Mouse (Mus musculus): ENCODE measurements at regions not wholly inside any gene's neighbourhood (a gene's known extent, or its start where the extent isn't known, plus 50 kb on each side); places are given as distances from the start of the nearest gene placed in this dataset.

- peak; percentile 14 for DNase-seq (ENCODE audit: low read depth, low spot score)
These were observed 1253.7 kb upstream of the Nr2f1 start for GRCm38 (mm10) chr13:79453227-79453626.

- peak; percentile 50 for DNase-seq (ENCODE audit: low read depth, low spot score)
These were observed 1243.6 kb upstream of the Nr2f1 start for GRCm38 (mm10) chr13:79443113-79443512.

GRCm38 (mm10) chr13:79442701-79443100 is 1243.1 kb upstream of the Nr2f1 start:
- peak; percentile 2 for DNase-seq (ENCODE audit: low read depth, low spot score)

- no peak for DNase-seq (ENCODE audit: low read depth, low spot score)
These were observed 1231.9 kb upstream of the Nr2f1 start for GRCm38 (mm10) chr13:79431465-79431864.

GRCm38 (mm10) chr13:79430987-79431386 is 1231.4 kb upstream of the Nr2f1 start:
- no peak for DNase-seq (ENCODE audit: low read depth, low spot score)

- DNase-seq (ENCODE audit: low read depth, low spot score): no peak
These were observed 1231.0 kb upstream of the Nr2f1 start for GRCm38 (mm10) chr13:79430562-79430961.

GRCm38 (mm10) chr13:79417841-79418240 is 1218.3 kb upstream of the Nr2f1 start:
- DNase-seq (ENCODE audit: low read depth, low spot score): no peak

- no peak for DNase-seq (ENCODE audit: low read depth, low spot score)
These were observed 1200.5 kb upstream of the Nr2f1 start for GRCm38 (mm10) chr13:79400082-79400481.

GRCm38 (mm10) chr13:79393938-79394337 is 1194.4 kb upstream of the Nr2f1 start:
- DNase-seq (ENCODE audit: low read depth, low spot score): no peak

GRCm38 (mm10) chr13:79387928-79388327 is 1188.4 kb upstream of the Nr2f1 start:
- DNase-seq (ENCODE audit: low read depth, low spot score): no peak

GRCm38 (mm10) chr13:79341494-79341893 is 1141.9 kb upstream of the Nr2f1 start:
- DNase-seq (ENCODE audit: low read depth, low spot score): no peak

GRCm38 (mm10) chr13:79340459-79340858 is 1140.9 kb upstream of the Nr2f1 start:
- no peak for DNase-seq (ENCODE audit: low read depth, low spot score)

GRCm38 (mm10) chr13:79339793-79340192 is 1140.2 kb upstream of the Nr2f1 start:
- peak; percentile 36 for DNase-seq (ENCODE audit: low read depth, low spot score)

GRCm38 (mm10) chr13:79320146-79320545 is 1120.6 kb upstream of the Nr2f1 start:
- no peak for DNase-seq (ENCODE audit: low read depth, low spot score)

GRCm38 (mm10) chr13:79309584-79310110 is 1110.1 kb upstream of the Nr2f1 start:
- DNase-seq (ENCODE audit: low read depth, low spot score): no peak

GRCm38 (mm10) chr13:79297225-79297710 is 1097.7 kb upstream of the Nr2f1 start:
- DNase-seq (ENCODE audit: low read depth, low spot score): no peak

- no peak for DNase-seq (ENCODE audit: low read depth, low spot score)
These were observed 1088.5 kb upstream of the Nr2f1 start for GRCm38 (mm10) chr13:79288022-79288421.

- DNase-seq (ENCODE audit: low read depth, low spot score): no peak
These were observed 1086.6 kb upstream of the Nr2f1 start for GRCm38 (mm10) chr13:79286181-79286580.

GRCm38 (mm10) chr13:79285478-79285877 is 1085.9 kb upstream of the Nr2f1 start:
- peak; percentile 63 for DNase-seq (ENCODE audit: low read depth, low spot score)

GRCm38 (mm10) chr13:79277714-79278113 is 1078.2 kb upstream of the Nr2f1 start:
- peak; percentile 2 for DNase-seq (ENCODE audit: low read depth, low spot score)

GRCm38 (mm10) chr13:79277313-79277712 is 1077.8 kb upstream of the Nr2f1 start:
- DNase-seq (ENCODE audit: low read depth, low spot score): no peak

- no peak for DNase-seq (ENCODE audit: low read depth, low spot score)
These were observed 1055.8 kb upstream of the Nr2f1 start for GRCm38 (mm10) chr13:79255362-79255761.

- DNase-seq (ENCODE audit: low read depth, low spot score): no peak
These were observed 1052.8 kb upstream of the Nr2f1 start for GRCm38 (mm10) chr13:79252385-79252784.

- no peak for DNase-seq (ENCODE audit: low read depth, low spot score)
These were observed 1051.7 kb upstream of the Nr2f1 start for GRCm38 (mm10) chr13:79251269-79251668.
